Mouse (Mus musculus) myocyte (in vitro differentiated cells): ENCODE results near the gene Kirrel3. TPM values are rescaled to one million over a fixed set of nuclear protein-coding genes. Genes with fewer than 3 reads are reported as not detected.

Experiments used
- H3K27me3 ChIP-seq: one replicate; pipeline ENCODE4 v1.6.1; 2011; ENCODE audit not compliant: control insufficient read depth, insufficient read depth, insufficient read length
- H3K36me3 ChIP-seq: one replicate; pipeline ENCODE4 v1.6.1; 2011; ENCODE audit not compliant: control insufficient read depth, insufficient read depth
- H3K4me2 ChIP-seq: one replicate; pipeline ENCODE4 v1.6.1; 2011; ENCODE audit warnings: low read depth, control low read depth
- H3K4me3 ChIP-seq: one replicate; pipeline ENCODE4 v1.5.1; 2011; ENCODE audit warnings: mild to moderate bottlenecking, control low read depth, moderate library complexity
- H3K79me2 ChIP-seq: one replicate; pipeline ENCODE4 v1.6.1; 2011; ENCODE audit not compliant: control insufficient read depth, insufficient read depth
- H3ac ChIP-seq: one replicate; pipeline ENCODE4 v1.6.1; 2011; ENCODE audit not compliant: control insufficient read depth, insufficient read length
- CEBPB ChIP-seq: IDR thresholded peaks from 2 replicates; pipeline ENCODE4 v1.6.1; 2011; ENCODE audit warnings: mild to moderate bottlenecking, moderate library complexity; ENCODE audit not compliant: poor library complexity, insufficient read depth, severe bottlenecking
- E2F4 ChIP-seq: IDR thresholded peaks from one replicate; pipeline ENCODE4 v1.6.1; 2011; ENCODE audit warnings: mild to moderate bottlenecking, control low read depth, moderate library complexity; ENCODE audit not compliant: insufficient read depth
- MAX ChIP-seq: IDR thresholded peaks from one replicate; pipeline ENCODE4 v1.6.1; 2011; ENCODE audit warnings: low read depth, mild to moderate bottlenecking, control low read depth
- MYOD1 ChIP-seq, 3 experiments: IDR thresholded peaks; one replicate each; pipeline ENCODE4 v1.6.1; 2011; ENCODE audit warnings: control low read depth in 2 of 3, low read depth in 2 of 3, mild to moderate bottlenecking in 2 of 3, moderate library complexity in 1 of 3; ENCODE audit not compliant: insufficient read length in 2 of 3, control insufficient read depth in 1 of 3
- MYOG ChIP-seq, 3 experiments: IDR thresholded peaks; one replicate each; pipeline ENCODE4 v1.6.1; 2011; ENCODE audit warnings: control low read depth in 2 of 3, low read depth in 2 of 3, mild to moderate bottlenecking in 2 of 3; ENCODE audit not compliant: insufficient read length in 2 of 3, control insufficient read depth in 1 of 3, insufficient read depth in 1 of 3
- POLR2A ChIP-seq: IDR thresholded peaks from one replicate; pipeline ENCODE4 v1.6.1; 2011; ENCODE audit warnings: low read depth, mild to moderate bottlenecking, control low read depth, moderate library complexity; ENCODE audit not compliant: insufficient read length
- POLR2AphosphoS2 ChIP-seq: IDR thresholded peaks from one replicate; pipeline ENCODE4 v1.6.1; 2011; ENCODE audit warnings: low read depth, control low read depth; ENCODE audit not compliant: insufficient read length
- REST ChIP-seq: IDR thresholded peaks from one replicate; pipeline ENCODE4 v1.6.1; 2011; ENCODE audit warnings: mild to moderate bottlenecking, control low read depth, moderate library complexity; ENCODE audit not compliant: insufficient read depth, insufficient read length
- SRF ChIP-seq: IDR thresholded peaks from one replicate; pipeline ENCODE4 v1.6.1; 2011; ENCODE audit warnings: low read depth; ENCODE audit not compliant: control insufficient read depth, insufficient read length
- TCF12 ChIP-seq: IDR thresholded peaks from one replicate; pipeline ENCODE4 v1.6.1; 2011; ENCODE audit warnings: mild to moderate bottlenecking, control low read depth; ENCODE audit not compliant: poor library complexity, insufficient read depth, severe bottlenecking
- TCF3 ChIP-seq: IDR thresholded peaks from one replicate; pipeline ENCODE4 v1.6.1; 2011; ENCODE audit warnings: low read depth, control low read depth; ENCODE audit not compliant: insufficient read length
- USF1 ChIP-seq: IDR thresholded peaks from one replicate; pipeline ENCODE4 v1.6.1; 2011; ENCODE audit warnings: low read depth, mild to moderate bottlenecking, control low read depth, moderate library complexity
- polyA plus RNA-seq: library from polyadenylated mRNA; unstranded; fragments of >200 nt; fragmentation: generic; extraction: Trizol; gene quantifications from one replicate; pipeline ENCODE4 v1.2.1, GENCODE M21; 2012; ENCODE audit warnings: missing spikeins

Gene Kirrel3
- polyA plus RNA-seq, 1 experiment: 2.8 TPM

DNA sequence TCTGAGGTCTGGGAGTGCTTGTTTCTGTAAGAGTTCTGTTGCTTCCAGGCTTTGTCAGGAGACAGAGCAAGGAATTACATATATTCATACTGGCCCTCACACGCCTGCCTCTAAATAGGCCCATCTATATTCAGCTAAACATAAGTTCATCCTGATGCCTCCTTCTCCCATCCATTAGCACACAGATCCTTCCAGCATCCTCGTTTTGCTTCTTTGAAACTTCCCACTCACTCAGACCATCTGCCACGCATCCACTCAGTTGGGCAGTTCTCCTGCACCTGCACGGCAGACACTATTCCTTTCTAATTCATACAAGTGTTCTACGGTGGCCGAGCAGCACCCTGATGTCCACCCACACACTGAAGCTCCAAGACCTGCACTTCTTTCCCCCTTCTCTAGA lies 201.1 kb downstream of the Kirrel3 start:
- TF ChIP-seq MYOG (IDR thresholded peaks at IDR 0.05; ENCODE audit: control insufficient read depth in 1 of 3, insufficient read depth in 1 of 3, insufficient read length in 2 of 3, low read depth in 2 of 3) (no peak), USF1 (no peak)
- Histone ChIP-seq H3K79me2 (no peaks in the 10 kb centered on the region), H3K4me2 (no peak overlapping the region), H3K4me3 (no peak overlapping the region), H3K27me3 (no peaks in the 10 kb centered on the region), H3ac (no peak overlapping the region), H3K36me3 (no peaks in the 10 kb centered on the region)

DNA sequence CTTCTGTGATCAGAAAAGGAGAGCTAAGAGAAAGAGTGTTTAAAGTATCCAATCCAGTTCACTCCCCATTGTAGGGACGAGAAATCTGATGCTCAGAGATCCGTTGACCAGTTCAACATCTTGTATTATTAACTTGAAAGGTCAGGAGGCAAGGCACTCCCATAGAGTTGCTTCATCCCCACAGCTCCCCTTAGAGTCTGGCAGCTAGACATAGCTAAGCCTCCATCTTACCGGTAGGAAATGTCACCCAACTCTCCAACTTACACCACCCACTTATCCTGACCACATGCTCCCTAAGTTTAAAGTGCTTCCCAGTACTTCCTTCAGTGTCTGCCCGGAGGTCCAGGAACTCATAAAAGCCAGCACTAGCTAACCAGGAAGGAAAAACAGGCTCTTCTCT lies 202.7 kb downstream of the Kirrel3 start:
- Histone ChIP-seq H3K27me3 (no peaks in the 10 kb centered on the region), H3ac (no peak overlapping the region), H3K36me3 (no peaks in the 10 kb centered on the region), H3K4me3 (no peak overlapping the region), H3K4me2 (no peak overlapping the region), H3K79me2 (no peaks in the 10 kb centered on the region)
- TF ChIP-seq POLR2A: no peak
- no peak for TF ChIP-seq USF1
- TF ChIP-seq E2F4: no peak
- TF ChIP-seq POLR2AphosphoS2: no peak
- no peak for TF ChIP-seq MYOD1 (IDR thresholded peaks at IDR 0.05; ENCODE audit: control insufficient read depth in 1 of 3, insufficient read length in 2 of 3, low read depth in 2 of 3)
- TF ChIP-seq MAX: no peak
- no peak for TF ChIP-seq SRF
- no peak for TF ChIP-seq MYOG (IDR thresholded peaks at IDR 0.05; ENCODE audit: control insufficient read depth in 1 of 3, insufficient read depth in 1 of 3, insufficient read length in 2 of 3, low read depth in 2 of 3)
- no peak for TF ChIP-seq REST
- no peak for TF ChIP-seq CEBPB
- TF ChIP-seq TCF3: no peak
- no peak for TF ChIP-seq TCF12

DNA sequence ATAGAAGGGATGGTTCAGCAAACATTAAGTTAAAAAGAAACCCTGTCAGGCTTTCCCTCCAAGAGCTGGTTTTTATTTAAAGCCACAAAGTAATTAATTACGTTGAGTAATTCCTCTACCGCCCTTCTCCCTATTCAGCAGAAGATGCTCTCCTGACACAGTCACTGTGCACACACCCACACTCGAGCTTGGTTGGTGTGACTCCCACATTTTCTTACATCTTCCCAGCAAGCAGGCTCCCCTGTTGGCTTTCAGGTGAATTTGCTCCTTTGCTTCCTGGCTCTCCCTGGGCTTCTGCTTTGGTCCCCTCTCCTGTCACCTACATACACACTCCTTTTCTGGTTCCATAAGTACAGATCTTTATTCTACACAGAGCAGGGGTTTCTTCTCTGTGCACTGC lies 203.7 kb downstream of the Kirrel3 start:
- H3K4me2 ChIP-seq: no peak overlapping the region
- no peaks in the 10 kb centered on the region for H3K79me2 ChIP-seq
- no peaks in the 10 kb centered on the region for H3K36me3 ChIP-seq
- no peak overlapping the region for H3ac ChIP-seq
- no peaks in the 10 kb centered on the region for H3K27me3 ChIP-seq
- H3K4me3 ChIP-seq: no peak overlapping the region
- no peak for TF ChIP-seq MAX
- no peak for TF ChIP-seq CEBPB
- TF ChIP-seq TCF3: no peak
- TF ChIP-seq POLR2AphosphoS2: no peak

DNA sequence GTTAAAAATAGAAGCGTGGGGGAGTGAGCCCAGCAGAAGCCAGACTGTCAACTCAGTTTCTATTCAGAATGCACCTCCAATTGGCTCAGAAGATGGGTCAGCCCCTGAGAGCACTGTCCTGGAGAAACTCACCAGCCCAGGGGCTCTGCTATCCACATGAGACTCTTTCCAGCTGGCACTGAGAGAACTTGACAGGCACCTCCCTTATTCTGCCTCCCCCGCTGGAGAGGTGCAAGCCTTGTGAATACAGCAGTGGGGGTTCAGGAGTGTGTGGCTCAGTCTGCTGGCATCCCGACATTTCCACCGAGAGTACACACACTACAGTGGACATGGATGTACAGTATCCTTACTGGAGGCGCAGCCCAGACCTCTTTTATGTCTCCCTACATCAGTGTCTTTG lies 210.0 kb downstream of the Kirrel3 start:
- no peaks in the 10 kb centered on the region for H3K27me3 ChIP-seq

DNA sequence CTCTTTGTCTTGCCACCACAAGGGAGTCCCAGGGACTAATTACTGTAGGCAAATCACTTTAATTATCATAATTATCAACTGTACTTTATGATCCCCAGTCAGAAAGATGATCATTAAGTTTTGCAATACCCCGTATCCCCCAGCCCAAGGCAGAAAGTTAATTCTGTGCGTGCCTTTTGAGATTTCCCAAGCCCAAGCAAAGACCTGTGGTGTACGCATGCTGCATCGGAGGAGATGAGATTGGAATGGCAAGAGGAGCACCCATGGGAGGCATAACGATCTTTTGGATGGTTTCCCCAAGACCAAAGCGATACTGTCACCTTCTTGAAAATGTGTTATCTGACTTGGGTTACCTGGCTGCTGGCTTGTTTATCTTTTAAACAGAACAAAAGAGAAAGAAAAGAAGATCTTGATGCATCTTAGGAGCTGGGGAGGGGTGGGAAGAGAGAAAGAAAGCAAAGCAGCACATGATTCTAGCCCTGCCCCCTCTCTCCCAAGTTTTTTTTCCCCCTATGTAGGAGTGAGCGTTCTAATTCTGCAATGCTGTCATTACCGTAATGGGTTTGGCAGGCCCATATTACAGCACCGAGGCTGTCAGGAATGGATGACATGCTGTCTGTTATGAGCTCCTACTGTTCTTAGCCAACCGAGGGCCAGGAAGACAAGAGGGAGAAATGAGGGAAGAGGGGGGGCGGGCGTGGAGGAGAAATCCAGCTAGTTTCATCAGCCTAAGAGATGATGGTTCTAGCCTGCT lies 218.0 kb downstream of the Kirrel3 start:
- H3K27me3 ChIP-seq: no peaks in the 10 kb centered on the region
- no peak overlapping the region for H3K4me3 ChIP-seq
- no peaks in the 10 kb centered on the region for H3K79me2 ChIP-seq
- H3K4me2 ChIP-seq: no peak overlapping the region
- no peak overlapping the region for H3ac ChIP-seq
- H3K36me3 ChIP-seq: no peaks in the 10 kb centered on the region
- no peak for TF ChIP-seq REST
- TF ChIP-seq E2F4: no peak
- no peak for TF ChIP-seq SRF
- no peak for TF ChIP-seq TCF12
- TF ChIP-seq CEBPB: no peak
- no peak for TF ChIP-seq USF1
- no peak for TF ChIP-seq MAX
- no peak for TF ChIP-seq POLR2AphosphoS2
- TF ChIP-seq POLR2A: no peak
- TF ChIP-seq TCF3: no peak
- no peak for TF ChIP-seq MYOD1 (IDR thresholded peaks at IDR 0.05; ENCODE audit: control insufficient read depth in 1 of 3, insufficient read length in 2 of 3, low read depth in 2 of 3)
- TF ChIP-seq MYOG (IDR thresholded peaks at IDR 0.05; ENCODE audit: control insufficient read depth in 1 of 3, insufficient read depth in 1 of 3, insufficient read length in 2 of 3, low read depth in 2 of 3): no peak

More for the DNA sequence above, 210.0 kb downstream of the Kirrel3 start:
- TF ChIP-seq E2F4: no peak
- TF ChIP-seq SRF: no peak
- TF ChIP-seq POLR2AphosphoS2: no peak
- TF ChIP-seq TCF3: no peak
- no peak for TF ChIP-seq MYOG (IDR thresholded peaks at IDR 0.05; ENCODE audit: control insufficient read depth in 1 of 3, insufficient read depth in 1 of 3, insufficient read length in 2 of 3, low read depth in 2 of 3)
- no peak for TF ChIP-seq POLR2A
- no peak for TF ChIP-seq REST
- TF ChIP-seq CEBPB: no peak
- TF ChIP-seq USF1: no peak
- no peak for TF ChIP-seq MAX
- no peak for TF ChIP-seq MYOD1 (IDR thresholded peaks at IDR 0.05; ENCODE audit: control insufficient read depth in 1 of 3, insufficient read length in 2 of 3, low read depth in 2 of 3)
- no peaks in the 10 kb centered on the region for H3K36me3 ChIP-seq
- no peak overlapping the region for H3K4me2 ChIP-seq
- H3K4me3 ChIP-seq: no peak overlapping the region
- H3ac ChIP-seq: no peak overlapping the region
- no peaks in the 10 kb centered on the region for H3K79me2 ChIP-seq
